25 mouse cellular contexts compared by ENCODE assay signal in genomic region chr10:78307391-78307790, GRCm38 (mm10).
"Had no signal": no experiment of that assay in that cellular context is flagged by ENCODE, and none has a peak within 500 bp of the region (broad histone marks: within the 10 kb centered on the region; RNA-seq: fewer than 3 reads in every experiment).

No protein-coding gene starts in this region.

- ATAC-seq: inflammation-experienced regulatory T-cells, adult 6 months; intestine, embryonic 15.5 days; intestine, postnatal 0 days; liver, embryonic 12.5 days had no signal

- H3K27ac ChIP-seq: heart, adult 2 months; heart, embryonic 13.5 days; heart, embryonic 15.5 days; hindbrain, embryonic 13.5 days; hindbrain, embryonic 15.5 days; intestine, embryonic 15.5 days; layer of hippocampus, adult 2 months; limb, embryonic 13.5 days; limb, embryonic 15.5 days; liver, embryonic 12.5 days had no signal

- H3K4me2 ChIP-seq: heart, embryonic 11.5 days; heart, embryonic 13.5 days; heart, embryonic 15.5 days; hindbrain, embryonic 13.5 days; hindbrain, embryonic 15.5 days; intestine, embryonic 15.5 days; limb, embryonic 13.5 days; limb, embryonic 15.5 days; liver, embryonic 12.5 days had no signal

- H3K9ac ChIP-seq: heart, embryonic 13.5 days; heart, embryonic 15.5 days; hindbrain, embryonic 13.5 days; hindbrain, embryonic 15.5 days; intestine, embryonic 15.5 days; limb, embryonic 13.5 days; limb, embryonic 15.5 days; liver, embryonic 12.5 days had no signal

- H3K27me3 ChIP-seq: heart, embryonic 13.5 days; heart, embryonic 15.5 days; hindbrain, embryonic 13.5 days; hindbrain, embryonic 15.5 days; intestine, embryonic 15.5 days; limb, embryonic 13.5 days; limb, embryonic 15.5 days had no signal

- H3K4me3 ChIP-seq: heart, adult 2 months; heart, embryonic 13.5 days; heart, embryonic 15.5 days; hindbrain, embryonic 13.5 days; hindbrain, embryonic 15.5 days; intestine, embryonic 15.5 days; layer of hippocampus, adult 2 months; limb, embryonic 13.5 days; limb, embryonic 15.5 days; liver, embryonic 12.5 days had no signal

- H3K36me3 ChIP-seq: heart, embryonic 15.5 days; liver, embryonic 12.5 days had no signal

- H3K9me3 ChIP-seq: heart, embryonic 13.5 days; heart, embryonic 15.5 days; hindbrain, embryonic 13.5 days; hindbrain, embryonic 15.5 days; intestine, embryonic 15.5 days; limb, embryonic 13.5 days; limb, embryonic 15.5 days; liver, embryonic 12.5 days had no signal

- DNase-seq: gastrocnemius, postnatal 14 days; gastrocnemius, postnatal 36 days; heart, adult 11 months; heart, adult 2 months; heart, postnatal 14 days; heart, postnatal 36 days; kidney, adult 18-20 months; kidney, adult 8-10 months; kidney, postnatal 10 days; kidney, postnatal 25 days; kidney, postnatal 4 days; layer of hippocampus, postnatal 36 days; left cerebral cortex, postnatal 4 days had no signal
